Mouse (Mus musculus) kidney, postnatal 14 days (tissue): ENCODE measurements at regions not wholly inside any gene's neighbourhood (a gene's known extent, or its start where the extent isn't known, plus 50 kb on each side); places are given as distances from the start of the nearest gene placed in this dataset.
A peak's percentile ranks its signal among the peaks of the same experiment; 100 is the strongest.

Source experiments
- DNase-seq: peaks from one replicate; pipeline ENCODE4 v3.0.0; 2022; ENCODE audit warnings: mixed read lengths

GRCm38 (mm10) chr2:71644038-71644470, 97.5 kb upstream of the Dlx2 start:
- peak; percentile 74 for DNase-seq

GRCm38 (mm10) chr2:71647914-71648497, 97.4 kb upstream of the Itga6 start:
- DNase-seq: no peak

- no peak for DNase-seq
Observed at GRCm38 (mm10) chr2:71651662-71652061, 93.8 kb upstream of the Itga6 start.

GRCm38 (mm10) chr2:71652261-71652801, 93.1 kb upstream of the Itga6 start:
- DNase-seq: peak; percentile 74

- peak; percentile 25 for DNase-seq
Observed at GRCm38 (mm10) chr2:71654817-71655503, 90.5 kb upstream of the Itga6 start.

GRCm38 (mm10) chr2:71655504-71656390, 89.7 kb upstream of the Itga6 start:
- DNase-seq: peak; percentile 15

- no peak for DNase-seq
Observed at GRCm38 (mm10) chr2:71656611-71657244, 88.7 kb upstream of the Itga6 start.

- no peak for DNase-seq
Observed at GRCm38 (mm10) chr2:71661438-71661837, 84.0 kb upstream of the Itga6 start.

GRCm38 (mm10) chr2:71661986-71662385, 83.4 kb upstream of the Itga6 start:
- no peak for DNase-seq

- DNase-seq: no peak
Observed at GRCm38 (mm10) chr2:71663453-71663852, 82.0 kb upstream of the Itga6 start.

GRCm38 (mm10) chr2:71666927-71667326, 78.5 kb upstream of the Itga6 start:
- no peak for DNase-seq

GRCm38 (mm10) chr2:71667746-71668145, 77.7 kb upstream of the Itga6 start:
- no peak for DNase-seq

GRCm38 (mm10) chr2:71670228-71670790, 75.1 kb upstream of the Itga6 start:
- DNase-seq: no peak

- peak; percentile 72 for DNase-seq
Observed at GRCm38 (mm10) chr2:71670882-71671281, 74.5 kb upstream of the Itga6 start.

- DNase-seq: peak; percentile 90
Observed at GRCm38 (mm10) chr2:71673087-71673920, 72.1 kb upstream of the Itga6 start.

GRCm38 (mm10) chr2:71680746-71681145, 64.7 kb upstream of the Itga6 start:
- no peak for DNase-seq

- DNase-seq: no peak
Observed at GRCm38 (mm10) chr2:71681148-71681547, 64.3 kb upstream of the Itga6 start.

GRCm38 (mm10) chr2:71683375-71683774, 62.0 kb upstream of the Itga6 start:
- no peak for DNase-seq

- DNase-seq: no peak
Observed at GRCm38 (mm10) chr2:71685239-71685638, 60.2 kb upstream of the Itga6 start.

- no peak for DNase-seq
Observed at GRCm38 (mm10) chr2:71689041-71689440, 56.4 kb upstream of the Itga6 start.
